Mouse (Mus musculus): ENCODE results near the gene Rpl36a-ps1.

- TF ChIP-seq CTCF (IDR thresholded peaks at IDR 0.05; ENCODE audit: insufficient read depth, low read depth, low read length) (no peak), POLR2A (IDR thresholded peaks at IDR 0.05; ENCODE audit: insufficient read depth, low read depth, low read length) (no peak)
Measured at GRCm38 (mm10) chr14:99032596-99032995, 38.5 kb upstream of the Rpl36a-ps1 start.
